Mouse (Mus musculus) intestine, embryonic 14.5 days (tissue): Measurements from ENCODE around the gene Rrm1. TPM values are rescaled to one million over a fixed set of nuclear protein-coding genes. Genes with fewer than 3 reads are reported as not detected.
"Not testable (repeated sequence)": the region's sequence is repeated elsewhere in the genome, so short reads cannot be mapped to it uniquely, and the experiment has no call there.

Experiments used
- ATAC-seq: fragments of 200-750 bp; cut with Nextera tagmentation; replicated peaks from 2 replicates; pipeline ENCODE4 v1.8.0; 2017; ENCODE audit warnings: low read depth, moderate number of reproducible peaks, moderate TSS enrichment, moderate library complexity; ENCODE audit not compliant: low FRiP score, low TSS enrichment
- DNase-seq: peaks from one replicate; pipeline ENCODE4 v3.0.0-alpha.2; 2018; ENCODE audit warnings: low spot score
- H3K27ac ChIP-seq: fragments of 300-500 bp; sonication (generic); 2 replicates; pipeline ENCODE4 v1.5.1; 2014; ENCODE audit warnings: low read depth, mild to moderate bottlenecking, control low read depth
- H3K27me3 ChIP-seq: fragments of 300-500 bp; sonication (generic); replicated peaks from 2 replicates; pipeline ENCODE4 v1.6.1; 2014; ENCODE audit warnings: low read length, control low read depth; ENCODE audit not compliant: control insufficient read depth, insufficient read depth
- H3K36me3 ChIP-seq: fragments of 300-500 bp; sonication (generic); 2 replicates; pipeline ENCODE4 v1.6.1; 2014; ENCODE audit warnings: low read length, control low read depth; ENCODE audit not compliant: control insufficient read depth, insufficient read depth
- H3K4me1 ChIP-seq: fragments of 300-500 bp; sonication (generic); replicated peaks from 2 replicates; pipeline ENCODE4 v1.6.1; 2014; ENCODE audit warnings: low read length, control low read depth, mixed read lengths; ENCODE audit not compliant: control insufficient read depth, insufficient read depth
- H3K4me2 ChIP-seq: fragments of 300-500 bp; sonication (generic); 2 replicates; pipeline ENCODE4 v1.6.1; 2014; ENCODE audit warnings: low read length
- H3K4me3 ChIP-seq: fragments of 300-500 bp; sonication (generic); 2 replicates; pipeline ENCODE4 v1.5.1; 2014; ENCODE audit warnings: low read depth, low read length, control low read depth, mixed read lengths
- H3K9ac ChIP-seq: fragments of 300-500 bp; sonication (generic); 2 replicates; pipeline ENCODE4 v1.6.1; 2014; ENCODE audit warnings: mild to moderate bottlenecking, low read length
- H3K9me3 ChIP-seq: fragments of 300-500 bp; sonication (generic); 2 replicates; pipeline ENCODE4 v1.6.1; 2016; ENCODE audit warnings: low read length, control low read depth; ENCODE audit not compliant: control insufficient read depth
- WGBS: fragments of 180-500 bp; shearing (Covaris S2); extraction: QIAGEN DNeasy Blood & Tissue Kit; methylation state at CpG from one replicate; pipeline ENCODE4 v1.1.7; 2014; 5-methylcytosine and 5-hydroxymethylcytosine counted together
- polyA plus RNA-seq: library from polyadenylated mRNA; unstranded; fragments of >200 nt; fragmentation: Nextera tagmentation; extraction: Ambion mirVana; gene quantifications from 2 replicates; pipeline ENCODE4 v1.2.1, GENCODE M21; 2014

Gene Rrm1
- polyA plus RNA-seq = 158 and 169 TPM in 2 replicates

GRCm38 (mm10) chr7:102441657-102442391 lies at the start of gene Rrm1:
Gene Rrm1, plus strand, starts transcription at chr7:102441695.
- H3K9me3 ChIP-seq = no peaks in the 10 kb centered on the region
- WGBS = under 1% methylated on average over 54 of the region's 56 CpGs
- H3K4me1 ChIP-seq = peaks cover 17% of the 10 kb centered on the region
- peak within 1 kb of the TSS; percentile 94 for H3K9ac ChIP-seq
- H3K4me3 ChIP-seq = peak within 1 kb of the TSS; percentile 97
- H3K4me2 ChIP-seq = peak within 1 kb of the TSS; percentile 64
- DNase-seq (peak; percentile 99), ATAC-seq (peak; percentile 99)
- H3K27me3 ChIP-seq = no peaks in the 10 kb centered on the region
- H3K36me3 ChIP-seq = peaks cover 31% of the 10 kb centered on the region
- peak within 1 kb of the TSS; percentile 93 for H3K27ac ChIP-seq

- ATAC-seq (no peak), DNase-seq (no peak)
- Histone ChIP-seq H3K4me2 (no peak overlapping the region), H3K9me3 (no peaks in the 10 kb centered on the region), H3K27me3 (no peaks in the 10 kb centered on the region), H3K4me3 (no peak overlapping the region), H3K27ac (no peak overlapping the region), H3K4me1 (no peaks in the 10 kb centered on the region), H3K9ac (no peak overlapping the region), H3K36me3 (no peaks in the 10 kb centered on the region)
- 87% methylated on average over 2 of the region's 2 CpGs for WGBS
These were observed 47.6 kb upstream of the Rrm1 start for GRCm38 (mm10) chr7:102393898-102394297.

- 81% methylated on average over 7 of the region's 7 CpGs for WGBS
- no peak for ATAC-seq
These were observed 45.6 kb upstream of the Rrm1 start for GRCm38 (mm10) chr7:102395894-102396293.

GRCm38 (mm10) chr7:102396331-102396730 lies 45.2 kb upstream of the Rrm1 start:
- Histone ChIP-seq H3K4me1 (no peaks in the 10 kb centered on the region), H3K36me3 (no peaks in the 10 kb centered on the region), H3K4me3 (no peak overlapping the region), H3K27me3 (no peaks in the 10 kb centered on the region), H3K4me2 (no peak overlapping the region), H3K9me3 (no peaks in the 10 kb centered on the region), H3K9ac (no peak overlapping the region), H3K27ac (no peak overlapping the region)
- no peak for ATAC-seq
- no peak for DNase-seq
- 91% methylated on average over 3 of the region's 3 CpGs for WGBS

More at GRCm38 (mm10) chr7:102395894-102396293, 45.6 kb upstream of the Rrm1 start:
- Histone ChIP-seq H3K4me2 (no peak overlapping the region), H3K4me1 (no peaks in the 10 kb centered on the region), H3K36me3 (no peaks in the 10 kb centered on the region), H3K27ac (no peak overlapping the region), H3K27me3 (no peaks in the 10 kb centered on the region), H3K9me3 (no peaks in the 10 kb centered on the region), H3K4me3 (no peak overlapping the region), H3K9ac (no peak overlapping the region)
- DNase-seq = no peak

GRCm38 (mm10) chr7:102399180-102399731 lies 42.2 kb upstream of the Rrm1 start:
- Histone ChIP-seq H3K4me3 (no peak overlapping the region), H3K9me3 (no peaks in the 10 kb centered on the region), H3K9ac (no peak overlapping the region), H3K4me2 (no peak overlapping the region), H3K4me1 (no peaks in the 10 kb centered on the region), H3K27ac (no peak overlapping the region), H3K27me3 (no peaks in the 10 kb centered on the region), H3K36me3 (no peaks in the 10 kb centered on the region)
- DNase-seq (no peak), ATAC-seq (no peak)
- 82% methylated on average over 3 of the region's 3 CpGs for WGBS

- H3K9ac ChIP-seq = no peak overlapping the region
These were observed 37.4 kb upstream of the Rrm1 start for GRCm38 (mm10) chr7:102404118-102404517.

GRCm38 (mm10) chr7:102407440-102407839 lies 34.1 kb upstream of the Rrm1 start:
- Histone ChIP-seq H3K9ac (no peak overlapping the region), H3K4me2 (no peak overlapping the region), H3K36me3 (0 out of 2 replicates have a peak, but pooled peaks cover 7% of the 10 kb centered on the region), H3K4me1 (no peaks in the 10 kb centered on the region), H3K27ac (no peak overlapping the region), H3K9me3 (no peaks in the 10 kb centered on the region), H3K27me3 (no peaks in the 10 kb centered on the region), H3K4me3 (no peak overlapping the region)
- no peak for ATAC-seq
- no peak for DNase-seq

More at GRCm38 (mm10) chr7:102404118-102404517, 37.4 kb upstream of the Rrm1 start:
- Histone ChIP-seq H3K4me2 (no peak overlapping the region), H3K4me3 (no peak overlapping the region), H3K9me3 (no peaks in the 10 kb centered on the region), H3K4me1 (no peaks in the 10 kb centered on the region), H3K27me3 (no peaks in the 10 kb centered on the region), H3K36me3 (no peaks in the 10 kb centered on the region), H3K27ac (no peak overlapping the region)
- ATAC-seq (no peak), DNase-seq (no peak)
- 84% methylated on average over 2 of the region's 2 CpGs for WGBS

GRCm38 (mm10) chr7:102415272-102415671 lies 26.2 kb upstream of the Rrm1 start:
- ATAC-seq, H3K4me3 ChIP-seq, H3K27me3 ChIP-seq, H3K4me2 ChIP-seq, H3K4me1 ChIP-seq, H3K27ac ChIP-seq, H3K9me3 ChIP-seq, H3K36me3 ChIP-seq, DNase-seq, H3K9ac ChIP-seq: not testable (repeated sequence)
- 95% methylated on average over 9 of the region's 9 CpGs for WGBS

GRCm38 (mm10) chr7:102415841-102416240 lies 25.7 kb upstream of the Rrm1 start:
- Histone ChIP-seq H3K27me3 (no peaks in the 10 kb centered on the region), H3K27ac (no peak overlapping the region), H3K4me1 (no peaks in the 10 kb centered on the region), H3K36me3 (0 out of 2 replicates have a peak, but pooled peaks cover 7% of the 10 kb centered on the region), H3K9me3 (no peaks in the 10 kb centered on the region), H3K4me3 (no peak overlapping the region), H3K4me2 (no peak overlapping the region), H3K9ac (no peak overlapping the region)
- ATAC-seq (no peak), DNase-seq (no peak)
- WGBS = 37% methylated on average over 6 of the region's 6 CpGs
